Mouse (Mus musculus): Measurements from ENCODE around the gene Szrd1.

The Szrd1 gene

DNA sequence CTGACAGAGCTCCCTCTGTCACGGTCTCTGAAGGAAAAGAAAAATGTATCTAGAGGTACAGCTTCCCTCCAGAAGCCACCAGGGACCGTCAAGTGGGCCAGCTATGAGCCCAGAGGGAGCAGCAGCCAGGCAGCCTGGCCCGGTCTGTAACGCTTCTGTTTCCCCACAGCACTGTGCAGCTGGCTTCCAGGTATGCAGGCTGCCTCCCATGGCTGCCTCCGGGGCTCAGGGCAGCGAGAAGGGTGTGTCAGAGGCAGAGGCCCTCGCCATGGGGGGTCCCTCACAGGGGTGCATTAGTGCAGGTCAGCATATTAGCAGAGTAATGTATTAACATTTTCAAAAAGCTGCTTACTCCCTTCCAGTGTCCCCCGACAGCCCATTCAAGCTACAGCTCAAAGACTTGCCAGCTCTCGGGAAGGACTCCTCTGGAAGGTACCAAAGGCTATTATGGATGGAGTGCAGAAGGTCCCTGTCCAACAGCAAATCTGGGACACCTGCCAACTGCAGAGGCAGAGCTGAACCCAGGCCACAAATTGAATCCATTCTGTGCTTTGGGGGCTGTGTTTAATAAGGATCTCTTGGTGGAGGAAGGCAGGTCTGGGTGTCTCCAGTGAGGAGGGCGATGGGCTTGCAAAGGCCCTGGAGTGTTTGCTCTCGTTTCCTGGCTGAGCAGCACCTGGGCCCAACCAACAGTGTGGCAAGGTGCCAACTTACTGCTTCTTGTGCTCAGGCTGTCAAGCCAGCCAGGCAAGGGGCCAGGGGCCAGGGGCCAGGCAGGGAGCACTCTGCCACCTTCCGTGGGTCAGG lies 72.7 kb downstream of the Szrd1 start:
- peak; percentile 68 to 77 for DNase-seq

DNA sequence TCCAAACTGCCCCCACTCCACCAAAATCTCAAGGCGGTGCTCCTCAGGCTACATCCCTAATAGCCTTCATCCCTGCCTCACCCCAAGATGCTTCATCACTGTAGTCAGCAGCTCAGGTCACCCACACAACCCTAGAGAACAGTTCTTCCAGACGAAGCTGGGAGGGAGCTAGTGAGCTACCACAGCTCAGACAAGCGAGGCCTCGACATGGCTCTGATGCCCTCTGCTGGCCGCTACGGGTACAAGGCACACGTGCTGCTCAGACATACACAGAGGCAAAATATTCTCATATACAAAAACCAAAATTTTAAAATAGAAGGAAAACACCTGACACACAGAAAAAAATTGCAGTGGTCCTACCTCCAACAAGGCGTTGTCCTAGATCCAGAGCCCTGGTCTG lies 74.5 kb downstream of the Szrd1 start:
- DNase-seq: peak; percentile 76 to 84

DNA sequence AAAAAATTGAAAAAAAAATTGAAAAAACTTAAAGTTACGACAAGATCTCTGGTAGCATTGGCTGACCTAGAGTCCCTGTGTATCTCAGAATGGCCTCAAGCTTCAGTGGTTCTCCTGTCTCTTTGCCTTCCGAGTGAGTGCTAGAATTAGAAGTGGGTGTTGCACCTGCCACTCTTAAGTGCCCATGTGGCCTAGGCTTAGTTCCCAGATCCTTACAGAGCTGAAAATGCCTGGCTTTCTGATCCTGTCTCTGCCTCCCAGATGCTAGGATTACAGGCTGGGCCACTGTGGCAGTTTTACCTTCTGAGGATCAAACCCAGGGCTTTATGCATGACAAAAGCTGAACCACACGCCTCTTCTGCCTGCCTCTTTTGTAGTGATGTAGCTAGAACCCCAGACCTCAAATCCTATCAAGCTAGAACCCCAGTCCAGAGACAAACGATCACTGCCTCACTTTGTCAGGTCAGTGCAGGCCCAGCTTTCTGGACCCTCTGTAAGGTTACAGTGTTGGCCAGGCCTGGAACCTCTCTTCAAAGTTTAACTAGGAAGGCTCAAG lies 75.4 kb downstream of the Szrd1 start:
- no peak for DNase-seq

Data from lung, adult 18-20 months (tissue).